Mouse (Mus musculus): Measurements from ENCODE around the gene Uts2r. TPM values are rescaled to one million over a fixed set of nuclear protein-coding genes. Genes with fewer than 3 reads are reported as not detected.

The Uts2r gene
- total RNA-seq (2015) (not detected in 2 replicates), total RNA-seq (2017) (not detected in 2 replicates)

GRCm38 (mm10) chr11:121159971-121160370, at the start of gene Uts2r:
Gene Uts2r, plus strand, starts transcription at chr11:121160271.
- no peak for ATAC-seq (replicated peaks; ENCODE audit: poor library complexity)

DNA sequence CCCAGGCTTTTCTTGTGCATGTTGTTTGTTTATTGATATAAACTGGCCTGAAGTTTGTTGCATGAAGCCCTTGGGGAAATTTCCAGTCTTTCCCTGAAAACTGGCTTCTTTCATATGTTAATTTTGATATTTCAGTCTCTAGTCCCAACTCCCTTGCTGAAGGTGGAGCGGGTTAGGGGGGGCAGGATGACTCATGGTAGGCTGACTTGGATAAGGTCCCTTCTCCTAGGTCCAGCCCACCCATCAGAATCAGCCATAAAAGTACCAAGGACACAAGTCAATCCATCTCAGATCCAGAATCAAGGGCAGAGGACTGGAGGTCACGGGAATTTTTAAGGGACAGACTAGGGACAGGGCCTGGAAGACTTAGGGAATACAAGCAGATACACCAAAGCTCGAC, 49.0 kb upstream of the Uts2r start:
- ATAC-seq (replicated peaks; ENCODE audit: poor library complexity): no peak

DNA sequence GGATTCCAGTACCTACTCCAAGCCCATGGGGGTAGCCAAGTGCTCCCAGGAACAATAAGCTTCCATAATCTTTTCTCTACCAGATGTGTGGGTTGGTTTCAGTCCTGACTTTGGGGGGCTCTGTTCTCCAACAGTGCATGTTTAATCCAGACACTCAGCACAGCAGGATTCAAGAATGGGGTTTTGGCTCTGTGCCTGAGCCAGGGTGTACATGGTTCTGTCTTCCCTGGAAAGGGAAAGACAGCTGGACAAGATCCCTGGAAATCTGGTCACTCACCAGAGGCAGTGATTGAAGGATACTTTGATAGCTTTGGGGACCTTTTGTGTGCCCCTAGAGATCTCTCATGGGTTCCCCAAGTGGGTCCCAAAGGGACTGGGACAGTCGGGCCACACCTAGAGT, 48.5 kb upstream of the Uts2r start:
- no peak for ATAC-seq (replicated peaks; ENCODE audit: poor library complexity)

- ATAC-seq (replicated peaks; ENCODE audit: poor library complexity): no peak
Measured at GRCm38 (mm10) chr11:121112091-121112775, 47.8 kb upstream of the Uts2r start.

DNA sequence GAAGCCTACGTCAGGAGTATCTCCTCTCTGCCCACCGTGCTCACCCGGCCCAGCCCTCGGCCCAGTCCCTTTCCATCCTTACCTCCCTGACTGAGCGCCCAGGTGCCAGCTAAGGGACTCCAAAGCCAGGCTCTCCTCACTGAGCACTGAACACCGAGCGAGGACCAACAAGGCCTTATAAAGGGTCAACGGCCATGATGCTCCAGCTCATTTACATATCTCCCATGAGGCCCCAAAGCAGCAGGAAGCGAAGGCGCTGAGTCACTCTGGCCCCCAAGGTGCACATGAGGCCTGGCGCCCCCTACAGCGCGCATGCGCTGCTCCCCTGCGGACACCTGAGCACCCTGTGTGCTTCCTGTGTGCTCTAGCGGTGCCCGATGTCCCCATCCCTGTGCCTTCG, 42.0 kb upstream of the Uts2r start:
- ATAC-seq (replicated peaks; ENCODE audit: poor library complexity): no peak

GRCm38 (mm10) chr11:121118577-121118976, 41.5 kb upstream of the Uts2r start, which contains the start of gene Tex19.2:
Gene Tex19.2, minus strand, starts transcription at chr11:121118677.
- no peak for ATAC-seq (replicated peaks; ENCODE audit: poor library complexity)

GRCm38 (mm10) chr11:121121151-121121550, 38.9 kb upstream of the Uts2r start:
- no peak for ATAC-seq (replicated peaks; ENCODE audit: poor library complexity)

DNA sequence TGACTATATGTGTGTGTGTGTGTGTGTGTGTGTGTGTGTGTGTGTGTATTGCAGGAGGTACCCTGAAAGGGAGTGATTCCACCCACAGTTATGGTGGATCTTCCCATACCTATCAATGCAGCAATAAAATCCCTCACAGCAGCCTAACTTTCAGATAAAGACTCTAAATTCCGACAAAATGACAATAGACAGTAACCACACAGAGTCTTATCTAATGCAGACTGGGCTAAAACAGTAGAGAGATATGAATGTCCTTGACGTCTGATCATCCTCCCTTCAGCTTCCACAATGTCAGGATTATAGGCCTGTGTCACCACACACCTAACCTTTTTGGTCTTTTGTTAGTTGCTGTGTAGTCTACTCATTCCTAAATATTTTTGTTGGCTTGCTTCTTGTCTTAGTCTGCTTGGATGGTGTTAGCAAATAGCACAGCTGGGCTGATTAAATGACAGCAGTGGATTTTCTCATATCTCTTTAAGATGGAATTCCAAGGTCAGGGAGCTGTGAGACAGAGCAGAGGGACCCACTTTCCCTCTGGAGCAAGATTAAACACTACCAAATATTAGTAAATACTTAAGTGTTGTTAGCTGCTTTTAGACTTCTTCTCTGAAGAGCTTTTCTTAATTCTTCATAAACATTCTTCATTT, 37.9 kb upstream of the Uts2r start:
- peak; percentile 59 for ATAC-seq (replicated peaks; ENCODE audit: poor library complexity)

GRCm38 (mm10) chr11:121123438-121123837, 36.6 kb upstream of the Uts2r start:
- ATAC-seq (replicated peaks; ENCODE audit: poor library complexity): no peak

DNA sequence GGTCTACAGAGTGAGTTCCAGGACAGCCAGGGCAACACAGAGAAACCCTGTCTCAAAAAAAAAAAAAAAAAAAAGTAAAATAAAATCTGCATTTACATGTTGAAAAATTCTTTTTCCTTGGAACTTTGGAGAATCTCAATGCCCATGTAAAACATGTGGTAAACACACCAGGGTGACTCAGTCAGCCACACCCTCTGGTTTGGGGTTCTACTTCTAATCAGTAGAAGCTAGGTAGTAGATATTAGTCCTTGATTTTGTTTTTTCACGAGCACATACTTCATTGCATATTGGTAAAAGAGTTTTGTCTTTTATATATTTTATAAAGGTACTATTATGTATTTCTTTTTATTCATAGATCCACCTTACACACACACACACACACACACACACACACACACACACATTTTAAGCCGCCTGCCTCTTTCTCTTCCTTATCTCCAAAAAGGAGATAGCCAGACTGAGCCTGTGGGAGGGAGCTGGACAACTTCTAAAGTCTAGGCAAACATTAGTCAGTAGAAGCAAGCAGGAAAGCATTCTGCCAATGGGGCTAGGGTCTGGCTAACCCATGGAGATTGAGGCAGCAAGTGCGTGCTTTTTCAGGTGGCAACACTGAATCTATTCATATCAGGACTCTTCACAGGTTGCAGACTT, 34.4 kb upstream of the Uts2r start:
- ATAC-seq (replicated peaks; ENCODE audit: poor library complexity): 0 out of 2 replicates have a peak, but pooled peaks have one; percentile 37

GRCm38 (mm10) chr11:121126395-121126794, 33.7 kb upstream of the Uts2r start:
- peak; percentile 73; the same call in 1 of the 2 replicates for ATAC-seq (replicated peaks; ENCODE audit: poor library complexity)

DNA sequence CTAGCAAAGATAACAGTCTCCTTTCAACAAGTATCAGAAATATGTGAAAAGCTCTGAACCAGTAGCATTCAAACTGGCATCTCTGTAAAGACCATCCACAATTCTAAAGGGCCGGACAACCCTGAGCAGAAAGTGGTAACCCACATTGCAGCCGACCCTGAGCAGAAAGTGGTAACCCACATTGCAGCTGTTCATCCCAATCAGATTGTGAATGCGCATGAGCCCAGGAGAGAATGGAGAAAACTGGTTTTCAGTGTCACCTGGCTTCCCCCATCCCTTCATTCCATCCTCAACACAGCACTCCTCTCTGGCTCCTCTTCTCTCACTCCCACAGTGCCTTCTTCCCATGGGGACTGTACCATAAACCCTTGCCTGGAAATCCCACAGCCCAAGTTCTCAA, 32.6 kb upstream of the Uts2r start:
- ATAC-seq (replicated peaks; ENCODE audit: poor library complexity): no peak

GRCm38 (mm10) chr11:121129616-121130015, 30.5 kb upstream of the Uts2r start:
- ATAC-seq (replicated peaks; ENCODE audit: poor library complexity): no peak

GRCm38 (mm10) chr11:121134600-121134999, 25.5 kb upstream of the Uts2r start:
- ATAC-seq (replicated peaks; ENCODE audit: poor library complexity): no peak

DNA sequence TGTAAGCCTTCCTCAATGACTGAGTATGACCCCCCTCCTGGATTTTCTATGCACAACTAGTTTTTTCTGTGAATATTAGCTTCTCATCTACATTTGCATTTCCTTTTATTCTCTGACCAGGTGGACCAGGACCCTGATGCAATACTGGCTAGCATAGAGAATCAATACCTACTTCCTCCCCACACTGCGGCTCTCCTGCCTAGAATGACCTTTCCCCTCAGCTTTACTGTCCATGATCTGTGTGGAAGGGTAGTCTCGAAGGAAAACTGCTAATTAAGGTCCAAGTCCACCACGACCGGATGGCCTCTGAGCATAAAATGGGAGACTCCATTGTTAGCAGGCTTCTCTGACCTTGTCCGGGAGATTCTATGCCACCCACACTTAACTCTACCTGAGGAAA, 22.4 kb upstream of the Uts2r start:
- ATAC-seq (replicated peaks; ENCODE audit: poor library complexity): no peak

GRCm38 (mm10) chr11:121138732-121139131, 21.3 kb upstream of the Uts2r start:
- ATAC-seq (replicated peaks; ENCODE audit: poor library complexity): 0 out of 2 replicates have a peak, but pooled peaks have one; percentile 23

GRCm38 (mm10) chr11:121143325-121144015, 16.6 kb upstream of the Uts2r start:
- ATAC-seq (replicated peaks; ENCODE audit: poor library complexity): no peak

GRCm38 (mm10) chr11:121145865-121146264, 14.2 kb upstream of the Uts2r start, which contains the start of gene Tex19.1:
Gene Tex19.1, plus strand, starts transcription at chr11:121146143.
- peak; percentile 52; the same call in 1 of the 2 replicates for ATAC-seq (replicated peaks; ENCODE audit: poor library complexity)

DNA sequence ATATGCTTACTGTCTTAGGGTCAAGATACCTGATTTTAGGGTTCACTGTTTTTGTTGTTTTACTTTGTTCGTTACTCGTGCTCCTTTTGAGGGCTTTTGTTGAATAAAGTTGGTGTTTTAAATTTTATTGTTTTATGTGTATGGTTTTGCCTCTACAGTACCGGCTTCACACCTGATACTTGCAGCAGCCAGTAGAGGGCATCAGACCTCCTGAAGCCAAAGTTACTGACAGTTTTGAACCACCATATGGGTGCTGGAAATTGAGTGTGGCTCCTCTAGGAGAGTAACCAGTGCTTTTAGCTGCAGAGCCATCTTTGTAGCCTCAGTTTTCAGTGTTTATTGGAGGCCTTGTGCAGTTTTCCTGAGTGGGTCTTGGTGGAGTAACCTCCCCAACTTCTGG, 11.9 kb upstream of the Uts2r start:
- peak; percentile 65; the same call in 1 of the 2 replicates for ATAC-seq (replicated peaks; ENCODE audit: poor library complexity)

- ATAC-seq (replicated peaks; ENCODE audit: poor library complexity): no peak
Measured at GRCm38 (mm10) chr11:121154203-121154602, 5.9 kb upstream of the Uts2r start.

- ATAC-seq (replicated peaks; ENCODE audit: poor library complexity): peak; percentile 29; the same call in 1 of the 2 replicates
Measured at GRCm38 (mm10) chr11:121156411-121156891, 3.6 kb upstream of the Uts2r start.
